Mouse (Mus musculus) heart, embryonic 14.5 days (tissue): ENCODE results near the gene Tenm2. TPM values are rescaled to one million over a fixed set of nuclear protein-coding genes. Genes with fewer than 3 reads are reported as not detected.

Experiments
- ATAC-seq: fragments of 200-750 bp; cut with Nextera tagmentation; 2 replicates; pipeline ENCODE4 v1.8.0; 2017; ENCODE audit warnings: low read depth, moderate TSS enrichment; ENCODE audit not compliant: insufficient number of reproducible peaks, insufficient read depth, low FRiP score
- H3K27ac ChIP-seq, 2 experiments: fragments of 200-500 bp in 1 of 2; fragments of 300-500 bp in 1 of 2; sonication (generic) in 1 of 2; replicated peaks in 1 of 2; 2 replicates each; pipeline ENCODE4 v1.5.1; 2012 to 2014; ENCODE audit warnings: low read depth in 2 of 2, low read length in 2 of 2, control low read depth in 1 of 2, mild to moderate bottlenecking in 1 of 2, mixed read lengths in 1 of 2; ENCODE audit not compliant: control insufficient read depth in 1 of 2, insufficient read depth in 1 of 2
- H3K27me3 ChIP-seq: fragments of 300-500 bp; sonication (generic); 2 replicates; pipeline ENCODE4 v1.6.1; 2014; ENCODE audit warnings: mild to moderate bottlenecking, low read length, control low read depth; ENCODE audit not compliant: control insufficient read depth, insufficient read depth
- H3K36me3 ChIP-seq: fragments of 300-500 bp; sonication (generic); 2 replicates; pipeline ENCODE4 v1.6.1; 2014; ENCODE audit warnings: mild to moderate bottlenecking, control low read depth, low read length, mixed read lengths; ENCODE audit not compliant: control insufficient read depth, insufficient read depth
- H3K4me1 ChIP-seq, 2 experiments: fragments of 200-500 bp in 1 of 2; fragments of 300-500 bp in 1 of 2; sonication (generic) in 1 of 2; 2 replicates each; pipeline ENCODE4 v1.6.1; 2012 to 2014; ENCODE audit warnings: low read length in 2 of 2, control low read depth in 1 of 2, mixed read lengths in 1 of 2; ENCODE audit not compliant: control insufficient read depth in 2 of 2, insufficient read depth in 2 of 2
- H3K4me2 ChIP-seq: fragments of 300-500 bp; sonication (generic); 2 replicates; pipeline ENCODE4 v1.6.1; 2014; ENCODE audit warnings: mild to moderate bottlenecking, low read length
- H3K4me3 ChIP-seq, 2 experiments: fragments of 200-500 bp in 1 of 2; fragments of 300-500 bp in 1 of 2; sonication (generic) in 1 of 2; 2 replicates each; pipeline ENCODE4 v1.5.1; 2012 to 2014; ENCODE audit warnings: low read length in 2 of 2, mild to moderate bottlenecking in 2 of 2, control low read depth in 1 of 2, low read depth in 1 of 2, moderate library complexity in 1 of 2; ENCODE audit not compliant: control insufficient read depth in 1 of 2, insufficient read depth in 1 of 2
- H3K9ac ChIP-seq: fragments of 300-500 bp; sonication (generic); 2 replicates; pipeline ENCODE4 v1.6.1; 2014; ENCODE audit warnings: mild to moderate bottlenecking, low read length
- H3K9me3 ChIP-seq: fragments of 300-500 bp; sonication (generic); 2 replicates; pipeline ENCODE4 v1.6.1; 2016; ENCODE audit warnings: low read length, control low read depth; ENCODE audit not compliant: control insufficient read depth
- whole genome bisulfite sequencing: fragments of 180-500 bp; shearing (Covaris S2); extraction: QIAGEN DNeasy Blood & Tissue Kit; methylation state at CpG from one replicate; pipeline ENCODE4 v1.1.7; 2014; 5-methylcytosine and 5-hydroxymethylcytosine counted together
- polyA plus RNA-seq: library from polyadenylated mRNA; unstranded; fragments of >200 nt; fragmentation: Nextera tagmentation; extraction: Ambion mirVana; gene quantifications from 2 replicates; pipeline ENCODE4 v1.2.1, GENCODE M21; 2014

Gene Tenm2
- polyA plus RNA-seq, 1 experiment from 2014 or later = 0.96 TPM

DNA sequence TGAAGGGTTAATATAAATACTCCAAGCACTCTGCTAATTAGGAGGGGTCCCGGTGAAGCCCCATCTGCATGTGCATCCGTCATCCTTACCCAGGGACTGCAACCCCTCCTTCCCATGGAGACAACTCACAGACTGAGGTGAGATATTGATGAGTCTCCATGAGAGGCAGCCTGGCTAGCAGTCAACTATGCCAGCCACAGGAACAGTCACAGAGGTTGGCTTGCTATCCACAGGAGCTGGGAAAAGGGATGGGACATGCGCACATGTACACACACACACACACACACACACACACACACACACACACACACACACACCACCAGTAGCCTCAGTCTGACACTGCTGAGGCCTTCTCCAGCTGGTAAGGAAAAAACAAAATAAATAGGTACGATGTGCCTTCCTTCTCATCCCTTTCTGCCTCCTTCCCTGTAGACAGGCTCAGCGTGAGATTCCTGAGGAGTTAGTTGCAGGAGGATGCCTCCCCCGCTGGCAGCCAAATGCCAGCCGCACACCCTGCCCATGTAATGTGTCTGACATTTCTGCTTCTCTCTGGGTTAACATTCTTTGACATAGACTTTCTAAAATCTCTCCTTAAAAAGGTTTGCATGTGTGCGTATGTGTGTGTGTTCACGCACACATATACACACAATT is 740.7 kb downstream of the Tenm2 start:
- H3K4me2 ChIP-seq = no peak overlapping the region
- H3K27me3 ChIP-seq = 0 out of 2 replicates have a peak, but pooled peaks cover 3% of the 10 kb centered on the region
- no peak overlapping the region for H3K9ac ChIP-seq
- no peak for ATAC-seq
- no peak overlapping the region for H3K4me3 ChIP-seq
- H3K4me1 ChIP-seq = no peaks in the 10 kb centered on the region
- H3K36me3 ChIP-seq = no peaks in the 10 kb centered on the region
- H3K9me3 ChIP-seq = no peaks in the 10 kb centered on the region
- H3K27ac ChIP-seq = no peak overlapping the region
- WGBS = 67% methylated on average over 9 of the region's 9 CpGs

DNA sequence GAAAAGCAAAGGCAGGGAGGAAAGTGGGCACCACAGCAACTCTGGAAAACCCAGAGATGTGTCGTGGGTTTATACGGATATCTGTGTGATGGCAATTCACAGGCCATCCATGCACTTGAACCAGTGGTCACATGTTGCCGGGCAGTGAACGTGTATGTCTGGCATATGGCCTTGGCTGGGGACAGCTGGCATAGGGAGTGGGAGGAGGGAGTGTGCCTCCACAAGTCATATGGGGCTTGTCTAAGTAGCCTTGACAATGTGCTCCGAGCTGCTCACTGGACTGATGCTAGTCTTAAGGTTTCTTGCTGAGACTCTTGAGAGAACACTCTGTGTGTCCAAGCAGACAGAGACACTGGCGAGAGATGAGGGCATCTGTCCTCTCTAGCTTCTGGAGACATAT is 743.5 kb downstream of the Tenm2 start:
- no peak for ATAC-seq
- Histone ChIP-seq H3K9me3 (no peaks in the 10 kb centered on the region), H3K4me3 (no peak overlapping the region), H3K4me1 (no peaks in the 10 kb centered on the region), H3K36me3 (no peaks in the 10 kb centered on the region), H3K27me3 (0 out of 2 replicates have a peak, but pooled peaks cover 3% of the 10 kb centered on the region), H3K27ac (no peak overlapping the region), H3K9ac (no peak overlapping the region), H3K4me2 (no peak overlapping the region)
- 86% methylated on average over 6 of the region's 6 CpGs for WGBS

DNA sequence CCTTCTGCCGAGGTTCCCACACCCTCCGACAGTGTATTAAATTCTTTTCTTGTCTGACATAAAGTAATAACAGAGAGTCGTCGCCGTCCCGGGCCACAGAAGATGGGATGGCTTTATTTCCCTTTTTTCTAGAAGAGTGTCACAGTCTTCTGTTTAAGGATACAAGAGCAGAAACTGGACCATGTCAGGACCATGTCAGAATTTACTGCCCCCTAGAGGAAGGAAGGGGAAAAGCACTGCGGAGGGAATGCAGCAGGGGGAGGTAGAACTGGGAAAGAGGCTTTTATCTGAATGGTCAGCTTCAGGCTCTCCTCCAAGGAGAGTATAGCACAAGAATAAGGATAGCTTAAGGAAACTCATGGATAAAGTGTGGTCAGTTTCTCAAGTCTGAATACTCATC is 745.7 kb downstream of the Tenm2 start:
- Histone ChIP-seq H3K4me1 (peaks cover 0 to 3% of the 10 kb centered on the region in 2 experiments; a peak in 1 of 4 replicates), H3K27ac (no peak overlapping the region), H3K36me3 (no peaks in the 10 kb centered on the region), H3K4me3 (no peak overlapping the region), H3K9ac (no peak overlapping the region), H3K4me2 (no peak overlapping the region), H3K27me3 (0 out of 2 replicates have a peak, but pooled peaks cover 3% of the 10 kb centered on the region), H3K9me3 (no peaks in the 10 kb centered on the region)
- no peak for ATAC-seq
- WGBS = 64% methylated on average over 7 of the region's 7 CpGs

DNA sequence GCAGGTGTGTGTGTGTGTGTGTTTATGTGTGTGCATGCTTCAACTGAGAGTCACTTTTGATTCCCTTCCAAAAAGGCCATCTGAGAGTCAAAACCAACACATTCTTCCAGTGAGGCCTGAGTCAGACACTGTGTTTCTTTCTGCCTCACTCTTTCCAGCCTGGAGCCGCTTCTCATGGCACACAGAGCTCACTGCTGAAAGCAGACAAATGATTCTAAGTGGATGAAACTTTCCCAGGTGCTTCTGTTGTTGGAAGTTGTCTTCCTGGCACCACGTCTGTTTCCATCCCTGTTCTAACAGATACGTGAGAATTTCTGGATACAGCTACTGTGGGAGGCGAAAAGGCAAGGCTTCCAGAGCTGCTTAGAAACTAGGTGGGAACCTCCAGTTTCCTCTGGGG is 747.1 kb downstream of the Tenm2 start:
- Histone ChIP-seq H3K36me3 (no peaks in the 10 kb centered on the region), H3K9ac (no peak overlapping the region), H3K9me3 (no peaks in the 10 kb centered on the region), H3K4me1 (peaks cover 0 to 3% of the 10 kb centered on the region in 2 experiments; a peak in 1 of 4 replicates), H3K4me3 (no peak overlapping the region), H3K4me2 (no peak overlapping the region), H3K27me3 (0 out of 2 replicates have a peak, but pooled peaks cover 3% of the 10 kb centered on the region), H3K27ac (no peak overlapping the region)
- ATAC-seq = no peak
- WGBS = 60% methylated on average over 4 of the region's 4 CpGs

DNA sequence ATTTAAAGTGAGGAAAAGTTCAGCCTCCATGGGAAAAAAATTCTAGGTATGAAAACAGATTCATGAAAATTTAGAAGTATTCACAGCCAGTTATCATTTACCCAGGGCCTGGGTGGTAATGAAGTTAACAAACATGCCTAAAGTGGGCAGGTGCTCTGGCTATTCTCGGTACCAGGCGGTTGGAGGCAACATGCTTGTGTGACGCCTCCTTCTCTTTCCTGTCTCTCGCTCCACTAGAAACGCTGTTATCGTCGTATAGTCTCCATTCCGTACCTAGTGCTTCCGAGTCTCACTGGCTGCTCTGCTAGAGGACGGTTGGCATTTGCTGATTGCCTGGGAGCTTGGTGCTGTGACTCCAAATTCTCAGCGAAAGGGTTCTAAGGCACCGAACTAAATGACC is 749.7 kb downstream of the Tenm2 start:
- WGBS = 15% methylated on average over 12 of the region's 12 CpGs
- ATAC-seq = no peak
- H3K36me3 ChIP-seq = no peaks in the 10 kb centered on the region
- H3K27ac ChIP-seq = no peak overlapping the region
- peaks cover 7 to 14% of the 10 kb centered on the region in 2 experiments for H3K4me1 ChIP-seq
- H3K9ac ChIP-seq = 0 out of 2 replicates have a peak overlapping the region, but pooled peaks have one; percentile 10
- H3K9me3 ChIP-seq = no peaks in the 10 kb centered on the region
- 0 out of 2 replicates have a peak, but pooled peaks cover 3% of the 10 kb centered on the region for H3K27me3 ChIP-seq
- H3K4me3 ChIP-seq = peak overlapping the region in 1 of 2 experiments; percentile 16; a peak in 2 of 4 replicates
- H3K4me2 ChIP-seq = peak overlapping the region; percentile 56

DNA sequence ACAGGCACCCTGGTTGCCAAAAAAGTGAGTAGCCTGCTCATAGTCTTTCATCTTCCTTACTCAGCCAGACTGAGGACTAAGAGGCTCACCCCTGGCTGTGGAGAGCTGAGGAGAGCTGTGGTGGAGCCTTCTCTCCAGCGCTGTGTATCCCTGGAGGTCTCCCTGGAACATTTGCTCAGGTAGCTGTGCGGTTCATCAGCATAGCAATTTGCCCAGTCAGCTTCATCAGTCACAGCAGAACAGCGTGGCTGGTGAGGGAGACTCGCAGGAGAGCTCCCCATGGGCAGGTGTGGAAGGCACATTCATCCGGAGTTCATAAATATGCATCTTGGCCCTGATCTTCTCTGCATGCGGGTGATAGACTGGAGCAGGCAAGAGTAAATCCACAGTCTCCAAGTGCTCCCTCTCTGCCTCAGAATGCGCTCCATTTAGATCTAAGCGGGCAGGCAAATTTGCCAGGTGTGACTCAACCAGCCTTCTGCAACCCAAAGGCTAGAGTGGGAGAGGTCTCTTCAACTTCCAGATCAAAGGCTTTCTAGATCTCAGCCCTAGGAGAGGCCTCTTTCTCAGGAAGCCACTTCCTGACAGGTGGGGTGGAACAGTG is 751.2 kb downstream of the Tenm2 start:
- Histone ChIP-seq H3K4me1 (peaks cover 7 to 15% of the 10 kb centered on the region in 2 experiments), H3K27ac (no peak overlapping the region), H3K4me2 (no peak overlapping the region), H3K36me3 (no peaks in the 10 kb centered on the region), H3K9ac (no peak overlapping the region), H3K27me3 (no peaks in the 10 kb centered on the region), H3K9me3 (no peaks in the 10 kb centered on the region), H3K4me3 (no peak overlapping the region)
- no peak for ATAC-seq
- 59% methylated on average over 8 of the region's 8 CpGs for WGBS

DNA sequence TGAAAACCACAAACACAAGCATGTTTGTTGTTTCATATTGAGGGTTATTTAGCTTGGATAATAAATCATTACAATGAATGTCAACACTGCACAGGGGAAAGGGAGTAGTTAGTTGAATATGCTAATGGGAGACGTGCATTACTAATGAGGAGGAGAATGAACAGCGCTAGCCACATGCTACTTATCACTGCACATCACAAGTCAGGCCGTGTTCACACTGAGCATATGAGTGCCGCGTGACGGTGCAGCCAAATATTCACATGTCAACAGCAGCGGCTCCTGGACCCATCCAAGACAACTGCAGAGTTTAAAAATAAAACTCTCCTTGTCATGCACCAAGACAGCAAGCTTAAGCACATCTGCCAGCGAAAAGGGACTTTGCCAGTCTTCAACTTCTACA is 753.6 kb downstream of the Tenm2 start:
- Histone ChIP-seq H3K27me3 (no peaks in the 10 kb centered on the region), H3K9me3 (no peaks in the 10 kb centered on the region), H3K9ac (no peak overlapping the region), H3K4me3 (no peak overlapping the region), H3K36me3 (no peaks in the 10 kb centered on the region), H3K27ac (no peak overlapping the region), H3K4me1 (peaks cover 7 to 15% of the 10 kb centered on the region in 2 experiments), H3K4me2 (peak overlapping the region; percentile 26; the same call in 1 of the 2 replicates)
- no peak for ATAC-seq
- WGBS = 38% methylated on average over 8 of the region's 8 CpGs
